ENCODE assay signal across 9 mouse cellular contexts in genomic region chr9:99434892-99435618, GRCm38 (mm10). TPM values are rescaled to one million over a fixed set of nuclear protein-coding genes. Genes with fewer than 3 reads are reported as not detected.
DNase-seq lines count a peak whose midpoint lies in the region; ATAC-seq and TF ChIP-seq lines count a peak whose summit lies in the region.
"Had no signal": no experiment of that assay in that cellular context is flagged by ENCODE, and none has a peak within 500 bp of the region (broad histone marks: within the 10 kb centered on the region; RNA-seq: fewer than 3 reads in every experiment).

No protein-coding gene starts in this region.

- H3K4me1 ChIP-seq in testis, adult 2 months (ENCODE audit: control insufficient read depth, insufficient read depth, low read length) = peaks cover 8% of the 10 kb centered on the region
- peaks cover 28% of the 10 kb centered on the region for H3K4me1 ChIP-seq in hindbrain, postnatal 0 days (ENCODE audit: insufficient read depth, low read length)
- H3K4me1 ChIP-seq in midbrain, embryonic 11.5 days (ENCODE audit: control insufficient read depth, insufficient read depth, low read length) = peaks cover 7% of the 10 kb centered on the region; the same call in 1 of the 2 replicates

- no peaks in the 10 kb centered on the region for H3K27me3 ChIP-seq in testis, adult 2 months (ENCODE audit: control insufficient read depth, insufficient read depth, low read length)
- H3K27me3 ChIP-seq in hindbrain, postnatal 0 days (ENCODE audit: insufficient read depth, low read length) = no peaks in the 10 kb centered on the region
- peaks cover 13% of the 10 kb centered on the region for H3K27me3 ChIP-seq in midbrain, embryonic 11.5 days (ENCODE audit: control insufficient read depth, insufficient read depth, low read length)

- no peak overlapping the region for H3K27ac ChIP-seq in testis, adult 2 months (ENCODE audit: control insufficient read depth, insufficient read depth, low read depth, low read length)
- H3K27ac ChIP-seq in hindbrain, postnatal 0 days = peak overlapping the region; percentile 94
- H3K27ac ChIP-seq in midbrain, embryonic 11.5 days (ENCODE audit: low read depth, low read length) = no peak overlapping the region

- TF ChIP-seq POLR2A in testis, adult 2 months (IDR thresholded peaks at IDR 0.05; ENCODE audit: control insufficient read depth, low read depth, low read length) = no peak

- peak; percentile 21 for DNase-seq in cerebellum, adult 11-12 months
- DNase-seq in cerebellum, adult 8-10 months = no peak
- no peak for DNase-seq in testis, postnatal 14 days (ENCODE audit: low spot score)
- peak; percentile 49 for DNase-seq in hindbrain, postnatal 0 days (ENCODE audit: low spot score)
- peak; percentile 92 for DNase-seq in midbrain, embryonic 11.5 days (ENCODE audit: low spot score, missing footprints)
- DNase-seq in testis, postnatal 10 days (ENCODE audit: low spot score) = peak; percentile 59

- H3K9ac ChIP-seq in hindbrain, postnatal 0 days (replicated peaks; ENCODE audit: low read length) = peak overlapping the region; percentile 91
- peak overlapping the region; percentile 89 for H3K9ac ChIP-seq in midbrain, embryonic 11.5 days (ENCODE audit: low read length)

- ATAC-seq in hindbrain, postnatal 0 days = peak; percentile 15; the same call in 1 of the 2 replicates
- 0 out of 2 replicates have a peak, but pooled peaks have one; percentile 34 for ATAC-seq in midbrain, embryonic 11.5 days (ENCODE audit: low FRiP score)
- ATAC-seq in megakaryocyte, adult 5-6 weeks (ENCODE audit: poor library complexity, severe bottlenecking) = no peak

- no peaks in the 10 kb centered on the region for H3K9me3 ChIP-seq in hindbrain, postnatal 0 days (ENCODE audit: low read length)
- no peaks in the 10 kb centered on the region for H3K9me3 ChIP-seq in midbrain, embryonic 11.5 days (ENCODE audit: control insufficient read depth, low read length)

- WGBS in hindbrain, postnatal 0 days = 10% methylated on average over 14 of the region's 14 CpGs
- 52% methylated on average over 14 of the region's 14 CpGs for WGBS in midbrain, embryonic 11.5 days

- no peaks in the 10 kb centered on the region for H3K36me3 ChIP-seq in testis, adult 2 months (ENCODE audit: control insufficient read depth, insufficient read depth, low read length)
- H3K36me3 ChIP-seq in hindbrain, postnatal 0 days (ENCODE audit: insufficient read depth, low read length) = no peaks in the 10 kb centered on the region
- H3K36me3 ChIP-seq in midbrain, embryonic 11.5 days (ENCODE audit: control insufficient read depth, insufficient read depth, low read length) = no peaks in the 10 kb centered on the region

- H3K4me2 ChIP-seq in hindbrain, postnatal 0 days (ENCODE audit: low read depth, low read length) = peak overlapping the region; percentile 90
- H3K4me2 ChIP-seq in midbrain, embryonic 11.5 days = peak overlapping the region; percentile 89

- no peak for TF ChIP-seq CTCF in testis, adult 2 months (IDR thresholded peaks at IDR 0.05; ENCODE audit: control insufficient read depth, insufficient read depth, insufficient replicate concordance, low read depth, low read length)
- no peak for TF ChIP-seq CTCF in hindbrain, postnatal 0 days (IDR thresholded peaks at IDR 0.05; ENCODE audit: low read depth)

- peak overlapping the region; percentile 65 for H3K4me3 ChIP-seq in testis, adult 2 months (ENCODE audit: control insufficient read depth, low read depth, low read length)
- H3K4me3 ChIP-seq in hindbrain, postnatal 0 days (ENCODE audit: low read length) = peak overlapping the region; percentile 89
- peak overlapping the region; percentile 77 for H3K4me3 ChIP-seq in midbrain, embryonic 11.5 days (ENCODE audit: low read depth, low read length)

RNA-seq across cellular contexts. Expression of gene Mras, which starts 2.1 kb away (rescaled TPM):
- 17.2 and 20.2 TPM in 2 replicates for polyA plus RNA-seq in testis, adult 2 months (2012; rRNA removed)
- 75.5 and 95.2 TPM in 2 replicates for total RNA-seq in hindbrain, postnatal 0 days (2014; rRNA removed)
- 66.9 and 74.0 TPM in 2 replicates for polyA plus RNA-seq in hindbrain, postnatal 0 days (2015; fragmentation: Nextera tagmentation; extraction: Ambion mirVana)
- 12.1 and 15.0 TPM in 2 replicates for polyA plus RNA-seq in midbrain, embryonic 11.5 days (2014; fragmentation: Nextera tagmentation; extraction: Ambion mirVana)
- total RNA-seq in megakaryocyte, adult 5-6 weeks (2015) = 0.50 and 1.6 TPM in 2 replicates
- total RNA-seq in megakaryocyte, adult 5-6 weeks (2017) = 0.41 and 0.48 TPM in 2 replicates

RNA-seq across cellular contexts. Expression of gene Nme9, which starts 16.2 kb away (rescaled TPM):
- polyA plus RNA-seq in testis, adult 2 months (2012; rRNA removed) = 0.22 and 0.28 TPM in 2 replicates
- 1.0 TPM in 1 of 2 replicates, not detected in the other for total RNA-seq in hindbrain, postnatal 0 days (2014; rRNA removed)
- 0.64 and 0.82 TPM in 2 replicates for polyA plus RNA-seq in hindbrain, postnatal 0 days (2015; fragmentation: Nextera tagmentation; extraction: Ambion mirVana)
- polyA plus RNA-seq in midbrain, embryonic 11.5 days (2014; fragmentation: Nextera tagmentation; extraction: Ambion mirVana) = not detected in 2 replicates
- total RNA-seq in megakaryocyte, adult 5-6 weeks (2015) = not detected in 2 replicates
- not detected in 2 replicates for total RNA-seq in megakaryocyte, adult 5-6 weeks (2017)
- total RNA-seq: neutrophil, adult 5-6 weeks had no signal

Comparison
In these comparisons a context has a peak if more than half of its experiments do, and no peak if none do; other contexts are left out.
1. DNase-seq: peak in cerebellum, adult 11-12 months (single experiment), hindbrain, postnatal 0 days (single experiment), midbrain, embryonic 11.5 days (single experiment) and testis, postnatal 10 days (single experiment); none in cerebellum, adult 8-10 months (single experiment) and testis, postnatal 14 days (single experiment).
2. Peak in every context shown above with its lines, with median percentiles within 50 percentile points of each other: H3K4me3 ChIP-seq.